Mouse (Mus musculus): ENCODE measurements around the gene Shisa5.

GRCm38 (mm10) chr9:109039681-109040080 is 1.3 kb downstream of the Shisa5 start:
- TF ChIP-seq CHD2 (IDR thresholded peaks at IDR 0.05; ENCODE audit: low read depth, low read length) (no peak), MAFK (IDR thresholded peaks at IDR 0.05; ENCODE audit: insufficient read depth, low read depth, low read length) (no peak), HCFC1 (IDR thresholded peaks at IDR 0.05; ENCODE audit: borderline replicate concordance, insufficient read depth, low read length) (no peak), ZNF384 (IDR thresholded peaks at IDR 0.05; ENCODE audit: low read depth, low read length) (no peak), ZC3H11A (IDR thresholded peaks at IDR 0.05; ENCODE audit: borderline replicate concordance, low read depth, low read length) (no peak)

All from ES-E14 (cell line).